In genomic region chr15:11505076-11505639, GRCm38 (mm10) we compare ENCODE assay signal across 25 mouse cellular contexts.
DNase-seq lines count a peak whose midpoint lies in the region; ATAC-seq and TF ChIP-seq lines count a peak whose summit lies in the region.
"Had no signal": no experiment of that assay in that cellular context is flagged by ENCODE, and none has a peak within 500 bp of the region (broad histone marks: within the 10 kb centered on the region; RNA-seq: fewer than 3 reads in every experiment).

No protein-coding gene starts in this region.

- H3K9ac ChIP-seq in liver, adult 2 months (ENCODE audit: low read depth, low read length), result no peak overlapping the region
- no peak overlapping the region for H3K9ac ChIP-seq in liver, postnatal 0 days (replicated peaks)
- no peak overlapping the region for H3K9ac ChIP-seq in lung, embryonic 16.5 days (ENCODE audit: low read length)
- H3K9ac ChIP-seq: embryonic facial prominence, embryonic 13.5 days; forebrain, embryonic 12.5 days; forebrain, embryonic 15.5 days; hindbrain, embryonic 12.5 days; hindbrain, embryonic 15.5 days had no signal

- no peaks in the 10 kb centered on the region for H3K79me2 ChIP-seq in liver, adult 2 months (ENCODE audit: control insufficient read depth, insufficient read depth, low read length)
- H3K79me2 ChIP-seq in C2C12 (ENCODE audit: control insufficient read depth, insufficient read depth), result no peaks in the 10 kb centered on the region

- no peak overlapping the region for H3ac ChIP-seq in C2C12 (ENCODE audit: control insufficient read depth, insufficient read length, low read depth)

- no peaks in the 10 kb centered on the region for H3K4me1 ChIP-seq in liver, adult 2 months (ENCODE audit: control insufficient read depth, insufficient read depth, low read length)
- H3K4me1 ChIP-seq in liver, postnatal 0 days (ENCODE audit: insufficient read depth), result no peaks in the 10 kb centered on the region
- no peaks in the 10 kb centered on the region; the same call in 1 of the 2 replicates for H3K4me1 ChIP-seq in lung, embryonic 16.5 days (replicated peaks; ENCODE audit: control insufficient read depth, insufficient read depth, low read length)
- H3K4me1 ChIP-seq: forebrain, embryonic 12.5 days; forebrain, embryonic 15.5 days; hindbrain, embryonic 12.5 days; hindbrain, embryonic 15.5 days had no signal

- H3K4me3 ChIP-seq in liver, adult 2 months (ENCODE audit: insufficient read depth, low read depth, low read length), result no peak overlapping the region
- no peak overlapping the region for H3K4me3 ChIP-seq in liver, postnatal 0 days (ENCODE audit: low read depth, low read length)
- no peak overlapping the region for H3K4me3 ChIP-seq in lung, embryonic 16.5 days (ENCODE audit: low read length)
- H3K4me3 ChIP-seq in C2C12 (ENCODE audit: insufficient read depth, poor library complexity, severe bottlenecking), result no peak overlapping the region
- H3K4me3 ChIP-seq: embryonic facial prominence, embryonic 10.5 days; embryonic facial prominence, embryonic 13.5 days; erythroblast, embryonic 14.5 days; forebrain, embryonic 12.5 days; forebrain, embryonic 15.5 days; hindbrain, embryonic 12.5 days; hindbrain, embryonic 15.5 days had no signal

- no peak for TF ChIP-seq CTCF in liver, adult 2 months (IDR thresholded peaks at IDR 0.05; ENCODE audit: low read depth, low read length)
- no peak for TF ChIP-seq CTCF in liver, postnatal 0 days (IDR thresholded peaks at IDR 0.05; ENCODE audit: low read depth)
- TF ChIP-seq CTCF in C2C12 (IDR thresholded peaks at IDR 0.05; ENCODE audit: control insufficient read depth, insufficient read depth, insufficient read length), result no peak

- no peaks in the 10 kb centered on the region for H3K79me3 ChIP-seq in C2C12 (ENCODE audit: low read depth)

- H3K27me3 ChIP-seq in liver, adult 2 months (ENCODE audit: control insufficient read depth, insufficient read depth, low read length), result no peaks in the 10 kb centered on the region
- no peaks in the 10 kb centered on the region for H3K27me3 ChIP-seq in liver, postnatal 0 days (ENCODE audit: insufficient read depth, low read length)
- no peaks in the 10 kb centered on the region for H3K27me3 ChIP-seq in lung, embryonic 16.5 days (ENCODE audit: control insufficient read depth, insufficient read depth, low read depth, low read length)
- no peaks in the 10 kb centered on the region for H3K27me3 ChIP-seq in C2C12 (ENCODE audit: control insufficient read depth, insufficient read depth, insufficient read length)
- H3K27me3 ChIP-seq: CH12.LX; embryonic facial prominence, embryonic 13.5 days; forebrain, embryonic 12.5 days; forebrain, embryonic 15.5 days; hindbrain, embryonic 12.5 days; hindbrain, embryonic 15.5 days had no signal

- TF ChIP-seq POLR2A in liver, adult 2 months (IDR thresholded peaks at IDR 0.05; ENCODE audit: extremely low read depth, insufficient read depth, low read length), result no peak

- ATAC-seq in liver, postnatal 0 days, result no peak
- peak; percentile 68 for ATAC-seq in lung, embryonic 16.5 days (ENCODE audit: low read depth)
- ATAC-seq in megakaryocyte-erythroid progenitor cell, adult 5-6 weeks (replicated peaks; ENCODE audit: low FRiP score, low TSS enrichment, poor library complexity, severe bottlenecking), result no peak
- ATAC-seq: forebrain, embryonic 15.5 days had no signal

- peak; percentile 54 for DNase-seq in liver, adult 2 months (ENCODE audit: extremely low read depth, low read depth, low spot score)
- DNase-seq in liver, postnatal 0 days, result no peak
- no peak for DNase-seq in lung, postnatal 25 days (ENCODE audit: low spot score)
- DNase-seq: adrenal gland, adult 8-10 months; adrenal gland, postnatal 25 days; cerebellum, adult 11-12 months; cerebellum, adult 8-10 months; cerebellum, postnatal 10 days; cerebellum, postnatal 36 days; embryo, embryonic 11 days; gastrocnemius, postnatal 14 days; heart, adult 11 months had no signal

- no peak overlapping the region for H3K4me2 ChIP-seq in liver, postnatal 0 days (ENCODE audit: low read depth, low read length)
- H3K4me2 ChIP-seq in lung, embryonic 16.5 days (ENCODE audit: low read depth, low read length), result no peak overlapping the region
- H3K4me2 ChIP-seq: embryonic facial prominence, embryonic 13.5 days; forebrain, embryonic 12.5 days; forebrain, embryonic 15.5 days; heart, embryonic 11.5 days; hindbrain, embryonic 12.5 days; hindbrain, embryonic 15.5 days had no signal

- no peak for TF ChIP-seq EP300 in liver, postnatal 0 days (IDR thresholded peaks at IDR 0.05; ENCODE audit: low read depth)

- H3K9me3 ChIP-seq in liver, postnatal 0 days (ENCODE audit: low read length), result no peaks in the 10 kb centered on the region
- H3K9me3 ChIP-seq in lung, embryonic 16.5 days (ENCODE audit: control insufficient read depth, low read length), result no peaks in the 10 kb centered on the region
- H3K9me3 ChIP-seq: embryonic facial prominence, embryonic 10.5 days; embryonic facial prominence, embryonic 13.5 days; forebrain, embryonic 12.5 days; forebrain, embryonic 15.5 days; G1E; hindbrain, embryonic 12.5 days; hindbrain, embryonic 15.5 days had no signal

- H3K27ac ChIP-seq in liver, adult 2 months (replicated peaks; ENCODE audit: insufficient read depth, low read depth, low read length), result no peak overlapping the region
- no peak overlapping the region for H3K27ac ChIP-seq in liver, postnatal 0 days (ENCODE audit: low read depth)
- H3K27ac ChIP-seq in lung, embryonic 16.5 days (ENCODE audit: low read length), result no peak overlapping the region
- H3K27ac ChIP-seq: embryonic facial prominence, embryonic 10.5 days; embryonic facial prominence, embryonic 13.5 days; forebrain, embryonic 12.5 days; forebrain, embryonic 15.5 days; hindbrain, embryonic 12.5 days; hindbrain, embryonic 15.5 days had no signal

- 45% methylated on average over 4 of the region's 4 CpGs for WGBS in liver, adult 2 months
- 39% methylated on average over 4 of the region's 4 CpGs for WGBS in liver, postnatal 0 days (ENCODE audit: insufficient replicate concordance)
- 20% methylated on average over 4 of the region's 4 CpGs for WGBS in lung, embryonic 16.5 days

- H3K36me3 ChIP-seq in liver, adult 2 months (ENCODE audit: control insufficient read depth, insufficient read depth, low read length), result no peaks in the 10 kb centered on the region
- H3K36me3 ChIP-seq in liver, postnatal 0 days (replicated peaks; ENCODE audit: insufficient read depth, low read length), result no peaks in the 10 kb centered on the region
- H3K36me3 ChIP-seq in lung, embryonic 16.5 days (ENCODE audit: control insufficient read depth, insufficient read depth, low read length), result no peaks in the 10 kb centered on the region
- H3K36me3 ChIP-seq in C2C12 (ENCODE audit: control insufficient read depth, insufficient read depth), result no peaks in the 10 kb centered on the region
- H3K36me3 ChIP-seq: embryonic facial prominence, embryonic 10.5 days; embryonic facial prominence, embryonic 13.5 days; forebrain, embryonic 12.5 days; forebrain, embryonic 15.5 days; G1E; hindbrain, embryonic 12.5 days; hindbrain, embryonic 15.5 days had no signal

TF ChIP-seq in C2C12, 6 proteins besides CTCF, POLR2A, EP300 and RAD21:
- no peak for TF ChIP-seq CEBPB (IDR thresholded peaks at IDR 0.05; ENCODE audit: low read depth)
- peak; percentile 13 for TF ChIP-seq USF1 (IDR thresholded peaks at IDR 0.05; ENCODE audit: low read depth)
- no peak for TF ChIP-seq MYOG (IDR thresholded peaks at IDR 0.05; ENCODE audit: control insufficient read depth, extremely low read depth, insufficient read length)
- TF ChIP-seq MYOD1 (IDR thresholded peaks at IDR 0.05; ENCODE audit: control insufficient read depth, insufficient read length, low read depth), result no peak
- TF ChIP-seq FOSL1 (IDR thresholded peaks at IDR 0.05; ENCODE audit: insufficient read depth, low read length, poor library complexity, severe bottlenecking), result no peak
- TF ChIP-seq MAX (IDR thresholded peaks at IDR 0.05), result no peak
TF ChIP-seq in C2C12: peak in this region for 1.
